Mouse (Mus musculus) bone marrow macrophage, adult 2 months (primary cell): Measurements from ENCODE around the gene Fsd1l.

ENCODE experiments used
- CTCF ChIP-seq: IDR thresholded peaks from 2 replicates; pipeline ENCODE4 v1.5.1; 2012; ENCODE audit warnings: low read depth, mild to moderate bottlenecking, low read length, moderate library complexity
- POLR2A ChIP-seq: IDR thresholded peaks from 2 replicates; pipeline ENCODE4 v1.6.1; 2012; ENCODE audit warnings: mild to moderate bottlenecking, low read depth, low read length, borderline replicate concordance

DNA sequence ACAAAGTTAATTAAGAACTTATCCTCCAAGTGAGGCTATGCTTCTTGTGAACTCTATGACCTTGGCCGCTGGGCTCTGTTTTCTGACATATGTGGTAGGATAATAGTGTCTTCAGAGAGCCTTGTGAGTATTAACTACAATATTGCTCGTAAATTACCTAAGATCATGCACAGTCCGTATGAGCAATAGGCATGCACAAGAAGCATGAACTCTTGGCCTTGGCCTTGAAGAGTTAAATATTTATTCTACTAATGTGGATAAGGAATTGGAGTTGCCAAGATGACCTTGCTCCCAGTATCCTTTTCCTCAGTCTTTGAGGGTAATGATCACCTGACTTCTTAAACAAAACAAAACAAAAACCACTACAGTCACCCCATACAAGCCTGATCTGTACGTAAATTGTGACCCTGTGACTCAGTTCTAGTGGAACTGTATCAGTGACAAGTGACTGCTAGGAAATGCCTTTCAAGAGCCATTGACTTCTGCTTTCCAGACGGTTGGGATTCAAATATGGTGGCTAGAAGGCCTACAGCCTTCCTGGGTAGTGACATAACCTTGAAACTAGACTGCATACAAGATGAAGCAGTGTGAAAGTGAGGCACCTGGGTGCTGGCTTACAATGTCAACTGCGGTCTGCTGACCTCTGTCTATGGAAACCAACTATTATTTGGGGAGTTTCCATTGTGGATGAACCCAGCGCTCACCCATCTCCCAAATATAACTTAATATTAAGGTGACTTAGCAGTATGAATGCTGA lies 40.4 kb upstream of the Fsd1l start:
- TF ChIP-seq CTCF, result no peak
- no peak for TF ChIP-seq POLR2A
